Mouse (Mus musculus) gastrocnemius, adult 8-10 months (tissue): ENCODE results near the gene Best3. TPM values are rescaled to one million over a fixed set of nuclear protein-coding genes. Genes with fewer than 3 reads are reported as not detected.

Source experiments
- total RNA-seq, 4 experiments: library from RNA; stranded (reverse); gene quantifications; 2 replicates each; pipeline ENCODE4 v1.2.4; 2022

Gene Best3
- total RNA-seq, 4 experiments from 2014 or later = 20.6 to 37.3 (median 29.6) TPM

Other genes starting within 250 kb of the Best3 start
- gene Myrfl, start 89.4 kb upstream of the Best3 start, total RNA-seq = under 1 TPM in 2 of 4 experiments, not detected in 2; 0.07 to 0.11 TPM
- 10 to 100 TPM; 25.0 to 47.1 (median 34.0) TPM for gene Rab3ip, start 35.5 kb upstream of the Best3 start, total RNA-seq
- gene Gm10271, start 13.7 kb upstream of the Best3 start, total RNA-seq = not detected
- gene Lrrc10, start 59.0 kb downstream of the Best3 start, total RNA-seq = under 1 TPM in 1 of 4 experiments, not detected in 3; 0.27 TPM
- 100 to 1,000 TPM; 109 to 146 (median 117) TPM for gene Cct2, start 77.5 kb downstream of the Best3 start, total RNA-seq
- 10 to 100 TPM in 1 of 4 experiments, 1 to 10 TPM in 3; 8.9 to 10.1 (median 9.4) TPM for gene Frs2, start 162.2 kb downstream of the Best3 start, total RNA-seq
- 10 to 100 TPM; 13.4 to 15.6 (median 14.9) TPM for gene Yeats4, start 238.2 kb downstream of the Best3 start, total RNA-seq